Mouse (Mus musculus) bone marrow, adult 2 months (tissue): ENCODE results near the gene Kcnj3.

Experiments used
- CTCF ChIP-seq: fragments of 200-500 bp; IDR thresholded peaks from 2 replicates; pipeline ENCODE4 v1.5.1; 2011; ENCODE audit warnings: low read length, control low read depth; ENCODE audit not compliant: control insufficient read depth, insufficient read depth
- POLR2A ChIP-seq: fragments of 200-500 bp; IDR thresholded peaks from 2 replicates; pipeline ENCODE4 v1.6.1; 2011; ENCODE audit warnings: low read depth, mild to moderate bottlenecking, control low read depth, low read length, borderline replicate concordance; ENCODE audit not compliant: control insufficient read depth

- TF ChIP-seq CTCF (no peak), POLR2A (no peak)
Observed at GRCm38 (mm10) chr2:55571425-55571824, 135.7 kb downstream of the Kcnj3 start.
